Mouse (Mus musculus) c-Kit-negative CD71-positive TER-119-positive erythroid progenitor cells, embryonic 14.5 days (primary cell): ENCODE measurements around the gene Speg.

Experiments used
- DNase-seq: peaks from one replicate; pipeline ENCODE4 v3.0.0-alpha.2; 2013; ENCODE audit warnings: low read depth, low spot score

The Speg gene

DNA sequence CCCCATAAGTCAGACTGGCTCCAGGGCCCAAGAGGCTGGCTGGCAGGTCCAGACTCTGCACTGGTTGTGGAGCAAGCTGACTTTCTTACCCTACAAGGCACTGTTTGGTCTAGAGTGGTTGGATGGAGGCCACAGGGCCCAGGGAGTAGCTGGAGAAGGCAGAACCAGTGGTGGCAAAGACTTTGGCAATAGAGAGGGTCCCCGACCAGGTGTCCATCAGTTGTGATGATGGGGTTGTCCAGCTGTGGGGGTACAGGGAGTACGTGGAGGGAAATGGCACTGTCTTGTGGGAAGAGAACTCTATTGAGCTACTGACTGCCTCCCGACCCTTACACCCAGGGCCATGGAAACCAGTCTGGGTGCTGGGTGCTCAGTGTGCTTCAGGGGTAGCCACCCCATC is 18.7 kb downstream of the Speg start:
- DNase-seq = no peak

GRCm38 (mm10) chr1:75398761-75399402 is 23.8 kb downstream of the Speg start:
- no peak for DNase-seq

DNA sequence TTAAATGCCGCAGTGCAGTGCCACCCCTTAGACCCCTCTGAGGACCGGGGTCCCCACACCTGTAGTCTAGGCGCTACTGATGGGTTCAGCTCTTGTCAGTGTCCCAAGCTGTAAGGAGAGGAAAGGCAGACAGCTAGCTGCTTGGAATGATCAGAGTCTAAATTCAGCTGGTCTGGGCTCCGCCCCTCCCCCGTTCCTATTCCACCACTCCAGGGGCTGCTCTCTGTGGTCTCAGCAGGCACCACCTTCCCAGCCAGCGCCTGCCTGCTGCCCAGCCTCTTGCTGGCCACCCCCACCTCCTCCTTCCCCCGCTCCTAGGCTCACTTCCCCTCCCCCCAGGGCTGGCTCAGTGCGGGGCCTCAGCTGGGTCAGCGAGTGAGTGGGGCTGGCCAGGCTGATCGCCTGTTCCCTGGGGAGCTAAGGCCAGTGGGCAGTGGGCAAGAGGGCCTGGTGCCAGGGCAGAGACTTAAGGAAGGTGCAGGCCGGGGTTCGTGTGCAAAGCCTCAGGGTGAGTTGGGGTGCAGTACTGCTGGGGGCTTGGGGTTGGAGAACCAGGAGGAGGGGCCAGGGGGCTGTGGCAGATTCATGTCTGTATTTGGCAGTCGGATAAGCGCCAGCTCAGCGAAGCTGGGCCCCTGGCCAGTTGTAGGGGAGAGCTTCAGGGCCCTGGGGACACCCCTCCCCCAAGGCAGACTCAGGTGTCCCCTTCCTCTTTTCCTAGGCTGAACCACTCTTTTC is 24.8 kb downstream of the Speg start:
- no peak for DNase-seq

- no peak for DNase-seq
Observed at GRCm38 (mm10) chr1:75400493-75401115, 25.5 kb downstream of the Speg start.

DNA sequence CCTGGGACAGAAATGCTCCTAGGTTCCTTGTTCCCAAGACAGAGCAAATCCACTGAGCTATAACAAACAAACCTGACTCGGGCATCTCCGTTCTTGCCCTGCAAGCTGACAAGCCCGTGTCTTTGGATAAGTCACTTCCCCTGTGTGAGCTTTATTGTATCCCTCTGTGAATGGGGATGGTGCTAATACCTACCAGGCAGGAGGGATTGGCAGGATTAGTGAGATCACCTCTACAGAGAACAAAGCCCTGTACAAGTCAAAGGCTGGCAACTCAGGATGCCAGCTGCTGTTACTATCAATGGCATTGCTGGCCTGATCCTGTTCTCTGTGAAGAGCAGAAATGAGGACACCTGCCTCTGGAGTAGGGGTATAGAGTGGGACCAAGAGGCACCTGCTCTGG is 30.4 kb downstream of the Speg start:
- no peak for DNase-seq

DNA sequence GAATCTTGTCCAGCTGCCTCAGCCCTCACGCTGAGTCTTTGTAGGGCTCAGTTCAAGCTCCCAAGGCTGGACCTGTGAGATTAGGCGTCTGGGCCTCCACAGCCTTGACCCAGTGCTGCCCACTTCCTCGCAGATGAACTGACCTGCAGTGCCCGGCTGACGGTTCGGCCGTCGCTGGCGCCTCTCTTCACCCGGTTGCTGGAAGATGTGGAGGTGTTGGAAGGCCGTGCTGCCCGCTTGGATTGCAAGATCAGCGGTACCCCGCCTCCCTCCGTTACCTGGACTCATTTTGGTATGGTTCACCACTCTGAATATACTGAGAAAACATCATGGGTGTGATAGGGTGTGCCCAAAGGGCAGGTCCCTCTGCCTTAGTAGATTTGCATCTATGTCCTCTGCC is 31.1 kb downstream of the Speg start:
- DNase-seq = no peak

GRCm38 (mm10) chr1:75407056-75407455 is 32.0 kb downstream of the Speg start:
- DNase-seq = no peak

GRCm38 (mm10) chr1:75408210-75408609 is 33.1 kb downstream of the Speg start:
- no peak for DNase-seq

- no peak for DNase-seq
Observed at GRCm38 (mm10) chr1:75409950-75410349, 34.9 kb downstream of the Speg start.

DNA sequence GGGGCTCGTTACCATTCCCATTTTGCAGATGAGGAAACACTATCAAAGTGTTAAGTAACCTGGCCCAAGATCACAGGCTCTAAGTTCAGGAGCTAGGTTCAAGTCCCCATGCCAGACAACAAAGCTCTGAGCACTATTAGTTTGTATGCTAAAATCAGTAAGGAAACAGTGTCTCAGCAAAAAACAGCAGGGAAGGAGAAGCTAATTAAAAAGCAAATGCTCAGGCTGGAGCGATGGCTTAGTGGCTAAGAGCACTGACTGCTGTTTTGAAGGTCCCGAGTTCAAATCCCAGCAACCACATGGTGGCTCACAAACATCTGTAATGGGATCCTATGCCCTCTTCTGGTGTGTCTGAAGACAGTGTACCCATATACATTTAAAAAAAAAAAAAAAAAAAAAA is 37.1 kb downstream of the Speg start:
- DNase-seq = no peak

GRCm38 (mm10) chr1:75413749-75414148 is 38.7 kb downstream of the Speg start:
- no peak for DNase-seq

DNA sequence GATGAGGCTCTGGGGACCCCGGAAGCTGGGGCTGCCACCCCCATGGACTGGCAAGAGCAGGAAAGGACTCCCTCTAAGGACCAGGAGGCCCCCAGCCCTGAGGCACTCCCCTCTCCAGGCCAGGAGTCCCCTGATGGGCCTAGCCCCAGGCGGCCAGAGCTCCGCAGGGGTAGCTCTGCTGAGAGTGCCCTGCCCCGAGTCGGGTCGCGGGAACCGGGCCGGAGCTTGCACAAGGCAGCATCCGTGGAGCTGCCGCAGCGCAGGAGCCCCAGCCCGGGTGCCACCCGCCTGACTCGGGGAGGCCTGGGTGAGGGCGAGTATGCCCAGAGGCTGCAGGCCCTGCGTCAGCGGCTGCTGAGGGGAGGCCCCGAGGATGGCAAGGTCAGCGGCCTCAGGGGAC is 46.7 kb downstream of the Speg start:
- DNase-seq = no peak

- no peak for DNase-seq
Observed at GRCm38 (mm10) chr1:75422216-75422822, 47.2 kb downstream of the Speg start.

- DNase-seq = no peak
Observed at GRCm38 (mm10) chr1:75422823-75423471, 47.9 kb downstream of the Speg start.

DNA sequence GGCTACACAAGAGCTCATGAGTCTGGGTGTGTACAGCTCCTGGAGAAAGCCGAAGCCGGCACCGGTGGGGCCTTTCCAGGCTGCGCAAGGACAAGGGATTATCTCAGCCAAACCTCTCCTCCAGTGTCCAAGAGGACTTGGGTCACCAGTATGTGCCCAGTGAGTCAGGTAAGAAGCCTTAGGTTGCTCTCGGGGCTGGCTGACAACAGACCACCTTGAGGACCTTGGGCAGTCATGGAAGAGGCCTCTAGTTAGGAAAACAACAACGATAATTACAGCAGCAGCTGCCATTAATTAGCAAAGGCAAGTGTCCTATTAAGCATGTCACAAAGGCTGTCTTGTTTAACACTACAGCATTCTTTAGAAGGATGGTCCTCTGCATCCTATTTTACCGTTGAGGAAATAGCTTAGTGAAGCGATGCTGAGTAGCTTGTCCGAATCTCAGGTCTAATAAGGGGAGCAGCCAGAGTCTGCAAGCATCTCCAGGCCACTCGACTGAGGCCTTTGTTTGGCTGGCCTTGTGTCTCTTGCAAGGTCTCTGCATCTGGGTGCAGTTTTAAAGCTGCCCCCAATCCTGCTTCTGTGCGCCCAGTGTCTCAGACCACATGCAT is 48.8 kb downstream of the Speg start:
- no peak for DNase-seq

DNA sequence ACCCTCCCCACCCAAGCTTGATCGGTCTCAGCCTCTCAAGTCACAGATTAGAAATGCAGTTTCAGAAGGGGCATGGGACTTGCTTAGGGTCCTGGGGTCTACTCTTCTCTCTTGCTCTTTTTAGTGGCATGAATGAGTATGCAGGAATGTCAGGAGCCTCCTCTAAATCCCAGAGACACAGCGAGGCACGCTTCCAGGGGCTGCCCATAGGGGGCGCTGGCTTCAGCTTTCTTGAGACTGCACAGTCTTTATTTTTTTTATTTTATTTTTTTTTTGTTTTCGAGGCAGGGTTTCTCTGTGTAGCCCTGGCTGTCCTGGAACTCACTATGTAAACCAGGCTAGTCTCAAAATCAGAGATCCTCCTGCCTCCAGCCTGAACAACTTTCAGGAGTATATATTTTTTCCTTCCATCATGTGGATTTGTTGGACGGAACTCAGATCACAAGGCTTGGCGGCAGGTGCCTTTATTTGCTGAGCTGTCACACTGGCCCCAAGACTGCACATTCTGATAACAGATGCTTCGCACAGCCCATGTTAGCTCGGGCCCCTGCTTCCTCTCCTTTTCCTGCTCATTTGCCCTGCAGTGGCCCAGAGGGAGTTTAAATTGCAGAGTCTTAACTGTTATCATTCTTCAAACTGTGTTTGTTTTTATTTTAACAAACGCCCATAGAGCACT is 50.8 kb downstream of the Speg start:
- no peak for DNase-seq

GRCm38 (mm10) chr1:75435475-75436328 is 60.6 kb downstream of the Speg start, which contains the start of gene Gmppa:
Gene Gmppa, plus strand, starts transcription at chr1:75435930.
- DNase-seq = peak; percentile 26

- DNase-seq = no peak
Observed at GRCm38 (mm10) chr1:75438782-75439181, 63.7 kb downstream of the Speg start.

DNA sequence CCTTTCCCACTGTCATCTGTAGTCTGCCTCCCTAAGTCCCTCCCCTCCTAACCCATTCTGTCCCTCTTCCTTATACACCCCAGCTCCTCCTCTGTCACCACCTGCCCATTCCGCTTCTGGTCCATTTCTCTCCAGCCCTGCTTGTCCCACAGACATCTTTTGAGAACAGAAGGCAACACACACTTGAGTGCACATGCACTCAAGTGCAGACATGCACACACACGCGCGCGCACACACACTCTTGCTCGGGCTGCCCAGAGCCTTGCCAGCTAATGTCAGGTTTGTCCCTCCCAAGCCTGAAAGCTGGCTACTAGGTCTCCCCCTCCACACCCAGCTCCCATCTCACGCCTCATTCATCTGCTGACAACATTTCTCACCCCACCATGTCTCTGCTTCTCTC is 65.6 kb downstream of the Speg start:
- DNase-seq = no peak

- no peak for DNase-seq
Observed at GRCm38 (mm10) chr1:75441471-75441996, 66.4 kb downstream of the Speg start.
